In genomic region chr6:51470311-51471178, GRCm38 (mm10) we compare ENCODE assay signal across 8 mouse cellular contexts. TPM values are rescaled to one million over a fixed set of nuclear protein-coding genes. Genes with fewer than 3 reads are reported as not detected.
DNase-seq lines count a peak whose midpoint lies in the region; ATAC-seq and TF ChIP-seq lines count a peak whose summit lies in the region.

Gene Cbx3, plus strand, starts transcription at chr6:51470360.

- no peaks in the 10 kb centered on the region for H3K27me3 ChIP-seq in C2C12 (ENCODE audit: control insufficient read depth, insufficient read depth, insufficient read length)
- H3K27me3 ChIP-seq in heart, embryonic 10.5 days (ENCODE audit: insufficient read depth, poor library complexity, severe bottlenecking) = no peaks in the 10 kb centered on the region
- H3K27me3 ChIP-seq in kidney, embryonic 15.5 days = no peaks in the 10 kb centered on the region
- no peaks in the 10 kb centered on the region for H3K27me3 ChIP-seq in liver, embryonic 11.5 days (replicated peaks; ENCODE audit: control insufficient read depth, insufficient read depth, low read length)
- H3K27me3 ChIP-seq in stomach, embryonic 15.5 days (replicated peaks) = no peaks in the 10 kb centered on the region

- TF ChIP-seq CTCF in C2C12 (IDR thresholded peaks at IDR 0.05; ENCODE audit: control insufficient read depth, insufficient read depth, insufficient read length) = no peak
- no peak for TF ChIP-seq CTCF in embryonic fibroblast, embryonic 13.5 days (IDR thresholded peaks at IDR 0.05; ENCODE audit: borderline replicate concordance, insufficient read depth, low read length)

- peaks cover 85% of the 10 kb centered on the region for H3K79me3 ChIP-seq in C2C12 (ENCODE audit: low read depth)

- H3K9me3 ChIP-seq in heart, embryonic 10.5 days = no peaks in the 10 kb centered on the region
- H3K9me3 ChIP-seq in kidney, embryonic 15.5 days (replicated peaks) = no peaks in the 10 kb centered on the region
- no peaks in the 10 kb centered on the region for H3K9me3 ChIP-seq in liver, embryonic 11.5 days (ENCODE audit: control insufficient read depth, low read length)
- no peaks in the 10 kb centered on the region for H3K9me3 ChIP-seq in stomach, embryonic 15.5 days

- H3K4me1 ChIP-seq in embryonic fibroblast, embryonic 13.5 days (ENCODE audit: control insufficient read depth, insufficient read depth, low read length) = peaks cover 3% of the 10 kb centered on the region; the same call in 1 of the 2 replicates
- peaks cover 14% of the 10 kb centered on the region; the same call in 1 of the 2 replicates for H3K4me1 ChIP-seq in heart, embryonic 10.5 days
- H3K4me1 ChIP-seq in kidney, embryonic 15.5 days = peaks cover 32% of the 10 kb centered on the region
- H3K4me1 ChIP-seq in liver, embryonic 11.5 days (replicated peaks; ENCODE audit: control insufficient read depth, insufficient read depth, low read length) = peaks cover 22% of the 10 kb centered on the region
- peaks cover 21% of the 10 kb centered on the region for H3K4me1 ChIP-seq in stomach, embryonic 15.5 days

- peak; percentile 73 for TF ChIP-seq POLR2A in embryonic fibroblast, embryonic 13.5 days (IDR thresholded peaks at IDR 0.05; ENCODE audit: low read depth, low read length)

- ATAC-seq in kidney, embryonic 15.5 days (replicated peaks; ENCODE audit: low FRiP score) = peak; percentile 89
- peak; percentile 78 for ATAC-seq in liver, embryonic 11.5 days (replicated peaks; ENCODE audit: low FRiP score)
- ATAC-seq in stomach, embryonic 15.5 days (ENCODE audit: insufficient read depth, low FRiP score, low read depth) = peak; percentile 80

- 1% methylated on average over 88 of the region's 99 CpGs for WGBS in heart, embryonic 10.5 days
- under 1% methylated on average over 96 of the region's 99 CpGs for WGBS in kidney, embryonic 15.5 days
- WGBS in liver, embryonic 11.5 days = under 1% methylated on average over 93 of the region's 99 CpGs
- WGBS in stomach, embryonic 15.5 days = under 1% methylated on average over 76 of the region's 99 CpGs

- peak within 1 kb of the TSS; percentile 65 for H3K4me2 ChIP-seq in kidney, embryonic 15.5 days
- H3K4me2 ChIP-seq in liver, embryonic 11.5 days = peak within 1 kb of the TSS; percentile 76
- peak within 1 kb of the TSS; percentile 43 for H3K4me2 ChIP-seq in stomach, embryonic 15.5 days

- peak; percentile 94 for DNase-seq in brain, adult 2 months (ENCODE audit: low read depth, low spot score)
- peak; percentile 96 for DNase-seq in heart, embryonic 10.5 days (ENCODE audit: low spot score)
- DNase-seq in liver, embryonic 11.5 days (ENCODE audit: low spot score) = peak; percentile 90
- DNase-seq in natural killer cell, adult 2 months (ENCODE audit: low spot score in 2 of 2) = peak; percentile 46 to 59

- H3K27ac ChIP-seq in embryonic fibroblast, embryonic 13.5 days (ENCODE audit: insufficient read depth, low read length) = peak within 1 kb of the TSS; percentile 99
- H3K27ac ChIP-seq in heart, embryonic 10.5 days = peak within 1 kb of the TSS; percentile 100
- H3K27ac ChIP-seq in kidney, embryonic 15.5 days = peak within 1 kb of the TSS; percentile 100
- peak within 1 kb of the TSS; percentile 100 for H3K27ac ChIP-seq in liver, embryonic 11.5 days (ENCODE audit: low read depth, low read length)
- H3K27ac ChIP-seq in stomach, embryonic 15.5 days = peak within 1 kb of the TSS; percentile 99

- peaks cover 93% of the 10 kb centered on the region for H3K79me2 ChIP-seq in C2C12 (ENCODE audit: control insufficient read depth, insufficient read depth)

- H3K4me3 ChIP-seq in C2C12 (ENCODE audit: insufficient read depth, poor library complexity, severe bottlenecking) = peak within 1 kb of the TSS; percentile 97
- H3K4me3 ChIP-seq in embryonic fibroblast, embryonic 13.5 days (ENCODE audit: insufficient read depth, low read length) = peak within 1 kb of the TSS; percentile 97
- H3K4me3 ChIP-seq in heart, embryonic 10.5 days = peak within 1 kb of the TSS; percentile 84
- peak within 1 kb of the TSS; percentile 84 for H3K4me3 ChIP-seq in kidney, embryonic 15.5 days (replicated peaks)
- peak within 1 kb of the TSS; percentile 98 for H3K4me3 ChIP-seq in liver, embryonic 11.5 days (ENCODE audit: low read depth, low read length)
- H3K4me3 ChIP-seq in stomach, embryonic 15.5 days (replicated peaks) = peak within 1 kb of the TSS; percentile 96

- peak within 1 kb of the TSS; percentile 97 for H3ac ChIP-seq in C2C12 (ENCODE audit: control insufficient read depth, insufficient read length, low read depth)

- peak within 1 kb of the TSS; percentile 98 for H3K9ac ChIP-seq in kidney, embryonic 15.5 days
- H3K9ac ChIP-seq in liver, embryonic 11.5 days (ENCODE audit: low read depth, low read length) = peak within 1 kb of the TSS; percentile 100
- peak within 1 kb of the TSS; percentile 98 for H3K9ac ChIP-seq in stomach, embryonic 15.5 days

- H3K36me3 ChIP-seq in C2C12 (ENCODE audit: control insufficient read depth, insufficient read depth) = peaks cover 69% of the 10 kb centered on the region
- H3K36me3 ChIP-seq in heart, embryonic 10.5 days = peaks cover 52% of the 10 kb centered on the region
- peaks cover 53% of the 10 kb centered on the region for H3K36me3 ChIP-seq in kidney, embryonic 15.5 days
- H3K36me3 ChIP-seq in liver, embryonic 11.5 days (ENCODE audit: control insufficient read depth, insufficient read depth, low read length) = peaks cover 31% of the 10 kb centered on the region
- H3K36me3 ChIP-seq in stomach, embryonic 15.5 days = peaks cover 15% of the 10 kb centered on the region

TF ChIP-seq in C2C12, 6 proteins besides CTCF, POLR2A, EP300 and RAD21:
- TF ChIP-seq MYOD1 (IDR thresholded peaks at IDR 0.05; ENCODE audit: control insufficient read depth, insufficient read length, low read depth) = no peak
- no peak for TF ChIP-seq MAX (IDR thresholded peaks at IDR 0.05)
- TF ChIP-seq CEBPB (IDR thresholded peaks at IDR 0.05; ENCODE audit: low read depth) = no peak
- TF ChIP-seq USF1 (IDR thresholded peaks at IDR 0.05; ENCODE audit: low read depth) = no peak
- no peak for TF ChIP-seq MYOG (IDR thresholded peaks at IDR 0.05; ENCODE audit: control insufficient read depth, extremely low read depth, insufficient read length)
- TF ChIP-seq FOSL1 (IDR thresholded peaks at IDR 0.05; ENCODE audit: insufficient read depth, low read length, poor library complexity, severe bottlenecking) = no peak
TF ChIP-seq in C2C12: peak in this region for 0.

RNA-seq across cellular contexts. Expression of gene Cbx3, which starts in this region (rescaled TPM):
- polyA plus RNA-seq in C2C12 (2012; fragmentation: generic; extraction: Trizol) = 71.6 TPM
- 162 and 261 TPM in 2 replicates for polyA plus RNA-seq in embryonic fibroblast, embryonic 13.5 days (2011; ENCODE audit: insufficient read length, low read depth, missing spikeins)
- polyA plus RNA-seq in heart, embryonic 10.5 days (2016; fragmentation: Nextera tagmentation; extraction: Ambion mirVana) = 382 and 501 TPM in 2 replicates
- 476 and 547 TPM in 2 replicates for polyA plus RNA-seq in kidney, embryonic 15.5 days (2015; fragmentation: Nextera tagmentation; extraction: Ambion mirVana)
- 468 and 477 TPM in 2 replicates for polyA plus RNA-seq in liver, embryonic 11.5 days (2014; fragmentation: Nextera tagmentation; extraction: Ambion mirVana)
- 410 and 426 TPM in 2 replicates for polyA plus RNA-seq in stomach, embryonic 15.5 days (2015; fragmentation: Nextera tagmentation; extraction: Ambion mirVana)

Comparison
In these comparisons a context has a peak if more than half of its experiments do, and no peak if none do; other contexts are left out.
1. Peak in every context shown above with its lines: DNase-seq, ATAC-seq, H3K4me3 ChIP-seq and H3K27ac ChIP-seq.